Mouse (Mus musculus) liver, adult 2 months (tissue): Measurements from ENCODE around the gene Taf6. TPM values are rescaled to one million over a fixed set of nuclear protein-coding genes. Genes with fewer than 3 reads are reported as not detected.

Experiments used
- DNase-seq: peaks from one replicate; pipeline ENCODE4 v3.0.0-alpha.2; 2011; ENCODE audit warnings: low read depth, low spot score; ENCODE audit errors: extremely low read depth
- H3K27ac ChIP-seq: fragments of 200-500 bp; replicated peaks from 2 replicates; pipeline ENCODE4 v1.5.1; 2012; ENCODE audit warnings: low read depth, mild to moderate bottlenecking, control low read depth, inconsistent platforms, low read length; ENCODE audit not compliant: insufficient read depth
- H3K27me3 ChIP-seq: fragments of 200-500 bp; 2 replicates; pipeline ENCODE4 v1.6.1; 2012; ENCODE audit warnings: mild to moderate bottlenecking, moderate library complexity, low read length, inconsistent platforms; ENCODE audit not compliant: control insufficient read depth, insufficient read depth
- H3K36me3 ChIP-seq: fragments of 200-500 bp; 2 replicates; pipeline ENCODE4 v1.6.1; 2012; ENCODE audit warnings: low read length, inconsistent platforms; ENCODE audit not compliant: control insufficient read depth, insufficient read depth
- H3K4me1 ChIP-seq: fragments of 200-500 bp; 2 replicates; pipeline ENCODE4 v1.6.1; 2011; ENCODE audit warnings: low read length; ENCODE audit not compliant: control insufficient read depth, insufficient read depth
- H3K4me3 ChIP-seq: fragments of 200-500 bp; 2 replicates; pipeline ENCODE4 v1.5.1; 2011; ENCODE audit warnings: low read depth, mild to moderate bottlenecking, control low read depth, low read length, moderate library complexity; ENCODE audit not compliant: insufficient read depth
- H3K79me2 ChIP-seq: fragments of 200-500 bp; 2 replicates; pipeline ENCODE4 v1.6.1; 2012; ENCODE audit warnings: inconsistent platforms, mild to moderate bottlenecking, low read length, moderate library complexity; ENCODE audit not compliant: control insufficient read depth, insufficient read depth
- H3K9ac ChIP-seq: fragments of 200-500 bp; 2 replicates; pipeline ENCODE4 v1.6.1; 2012; ENCODE audit warnings: low read depth, mild to moderate bottlenecking, control low read depth, inconsistent platforms, low read length
- CTCF ChIP-seq: fragments of 200-500 bp; IDR thresholded peaks from 2 replicates; pipeline ENCODE4 v1.5.1; 2011; ENCODE audit warnings: low read depth, low read length, control low read depth
- POLR2A ChIP-seq: fragments of 200-500 bp; IDR thresholded peaks from 2 replicates; pipeline ENCODE4 v1.6.1; 2011; ENCODE audit warnings: low read length, control low read depth; ENCODE audit not compliant: insufficient read depth; ENCODE audit errors: extremely low read depth
- WGBS: fragments of 180-500 bp; shearing (Covaris S2); methylation state at CpG from one replicate; pipeline ENCODE4 v1.1.7; 2018; 5-methylcytosine and 5-hydroxymethylcytosine counted together
- polyA plus RNA-seq: library from polyadenylated mRNA; depleted of rRNA; stranded (reverse); fragments of >200 nt; gene quantifications from 2 replicates; pipeline ENCODE4 v1.2.3, GENCODE M21; 2012; rRNA removed
- total RNA-seq: library from RNA; depleted of rRNA; stranded (reverse); fragments of >200 nt; gene quantifications from 2 replicates; pipeline ENCODE4 v1.2.3, GENCODE M21; 2014; rRNA removed

The Taf6 gene
- 14.2 and 14.9 TPM in 2 replicates for total RNA-seq
- 29.9 and 32.7 TPM in 2 replicates for polyA plus RNA-seq

DNA sequence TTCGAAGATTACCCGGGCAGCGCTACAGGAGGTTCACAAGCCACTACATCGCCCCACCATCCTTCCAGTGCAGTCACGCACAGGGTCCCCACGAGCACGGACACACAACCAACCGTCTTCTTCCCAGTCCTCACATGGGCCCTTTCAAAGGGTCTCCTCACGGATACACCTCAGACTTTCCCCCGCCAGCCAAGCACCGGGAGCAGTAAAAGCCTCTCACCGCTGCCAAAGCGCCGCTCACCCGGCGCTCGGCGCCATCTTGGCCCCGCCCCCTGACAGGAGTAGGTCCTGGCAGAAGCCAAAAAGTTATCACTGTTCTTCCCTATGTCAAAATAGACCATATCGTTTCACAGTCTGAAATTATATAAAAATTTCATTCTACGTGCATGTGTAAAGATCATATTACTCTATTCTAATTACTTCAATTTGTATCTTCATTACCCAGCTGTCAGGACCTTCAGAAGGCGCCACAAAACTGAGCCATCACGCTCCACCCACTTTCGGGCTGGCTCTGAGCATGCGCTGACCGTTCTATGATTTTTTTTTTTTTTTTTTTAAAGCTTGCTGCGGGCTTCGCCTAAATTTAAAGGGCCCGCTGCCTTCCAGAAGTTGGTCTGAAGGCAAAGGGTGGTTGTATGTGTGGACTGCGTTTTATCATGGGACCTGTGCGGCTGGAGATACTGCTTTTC lies at the start of gene Taf6, which contains the start of gene Cnpy4:
Gene Taf6 (minus strand): TSS at position 502 of the 689 bp plus-strand sequence.
Gene Cnpy4 (plus strand): TSS at position 536 of the 689 bp plus-strand sequence.
- Histone ChIP-seq H3K27ac (peak within 1 kb of the TSS; percentile 91), H3K36me3 (no peaks in the 10 kb centered on the region), H3K4me1 (peaks cover 5% of the 10 kb centered on the region), H3K4me3 (peak within 1 kb of the TSS; percentile 65), H3K9ac (peak within 1 kb of the TSS; percentile 87), H3K79me2 (no peaks in the 10 kb centered on the region), H3K27me3 (no peaks in the 10 kb centered on the region)
- under 1% methylated on average over 31 of the region's 31 CpGs for WGBS
- TF ChIP-seq CTCF (no peak), POLR2A (peak; percentile 88)
- DNase-seq: peak; percentile 85

- Histone ChIP-seq H3K27ac (no peak overlapping the region), H3K4me3 (no peak overlapping the region), H3K4me1 (no peaks in the 10 kb centered on the region), H3K9ac (no peak overlapping the region), H3K27me3 (no peaks in the 10 kb centered on the region), H3K79me2 (no peaks in the 10 kb centered on the region), H3K36me3 (no peaks in the 10 kb centered on the region)
- DNase-seq: no peak
- no peak for TF ChIP-seq POLR2A
- no peak for TF ChIP-seq CTCF
Measured at GRCm38 (mm10) chr5:138234224-138234623, 47.0 kb upstream of the Taf6 start.

DNA sequence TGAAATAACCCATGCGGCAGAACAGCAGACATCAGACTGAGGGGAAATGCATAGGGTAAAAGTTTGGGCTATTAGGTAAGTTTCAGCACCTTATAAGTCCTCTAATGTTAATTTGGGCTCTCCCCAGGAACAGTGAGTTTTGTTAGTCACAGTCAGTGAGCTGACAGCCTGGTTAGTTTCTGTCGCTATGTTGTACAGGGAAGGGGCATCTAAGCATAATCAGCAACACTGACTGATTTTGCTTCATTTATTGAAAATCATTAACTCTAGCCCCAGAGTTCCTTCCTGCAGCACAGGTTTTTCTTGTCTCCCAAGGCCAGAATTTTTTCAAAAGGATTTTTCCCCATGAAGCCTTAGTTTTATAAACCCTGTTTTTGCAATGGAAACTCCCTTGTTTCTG lies 46.5 kb upstream of the Taf6 start:
- Histone ChIP-seq H3K4me1 (no peaks in the 10 kb centered on the region), H3K27me3 (no peaks in the 10 kb centered on the region), H3K27ac (no peak overlapping the region), H3K36me3 (no peaks in the 10 kb centered on the region), H3K79me2 (no peaks in the 10 kb centered on the region), H3K9ac (no peak overlapping the region), H3K4me3 (no peak overlapping the region)
- TF ChIP-seq POLR2A (no peak), CTCF (no peak)
- no peak for DNase-seq
- WGBS: 92% methylated on average over 2 of the region's 2 CpGs

GRCm38 (mm10) chr5:138229511-138229910 lies 42.3 kb upstream of the Taf6 start:
- TF ChIP-seq POLR2A (no peak), CTCF (no peak)
- Histone ChIP-seq H3K27ac (no peak overlapping the region), H3K4me1 (no peaks in the 10 kb centered on the region), H3K36me3 (no peaks in the 10 kb centered on the region), H3K9ac (no peak overlapping the region), H3K4me3 (no peak overlapping the region), H3K79me2 (no peaks in the 10 kb centered on the region), H3K27me3 (no peaks in the 10 kb centered on the region)
- DNase-seq: no peak
- 81% methylated on average over 3 of the region's 3 CpGs for WGBS

GRCm38 (mm10) chr5:138228026-138228425 lies 40.8 kb upstream of the Taf6 start:
- no peak overlapping the region for H3K4me3 ChIP-seq
- peak; percentile 16 for DNase-seq
- H3K27me3 ChIP-seq: no peaks in the 10 kb centered on the region
- H3K4me1 ChIP-seq: no peaks in the 10 kb centered on the region
- 49% methylated on average over 3 of the region's 3 CpGs for WGBS
- H3K36me3 ChIP-seq: no peaks in the 10 kb centered on the region
- H3K27ac ChIP-seq: no peak overlapping the region
- no peak overlapping the region for H3K9ac ChIP-seq
- H3K79me2 ChIP-seq: no peaks in the 10 kb centered on the region
- TF ChIP-seq POLR2A (no peak), CTCF (peak; percentile 78)

DNA sequence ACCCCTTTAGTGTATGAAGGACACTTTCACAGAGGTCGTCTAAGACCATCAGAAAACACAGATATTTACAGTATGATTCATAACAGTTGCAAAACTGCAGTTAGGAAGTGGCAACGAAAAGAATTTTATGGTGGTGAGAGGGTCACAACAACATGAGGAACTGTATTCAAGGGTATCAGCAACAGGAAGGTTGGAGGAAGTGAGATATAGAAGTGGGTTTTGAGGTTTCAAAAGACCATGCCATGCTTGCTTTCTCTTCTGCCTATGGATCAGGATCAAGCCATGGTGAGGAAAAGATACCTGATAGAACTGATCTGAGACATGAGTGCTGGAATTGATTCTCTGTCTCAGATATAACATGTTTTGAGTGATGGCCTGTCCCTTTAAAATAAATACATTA lies 40.1 kb upstream of the Taf6 start:
- Histone ChIP-seq H3K27me3 (no peaks in the 10 kb centered on the region), H3K36me3 (no peaks in the 10 kb centered on the region), H3K9ac (no peak overlapping the region), H3K4me3 (no peak overlapping the region), H3K27ac (no peak overlapping the region), H3K79me2 (no peaks in the 10 kb centered on the region), H3K4me1 (no peaks in the 10 kb centered on the region)
- peak; percentile 8 for DNase-seq
- 59% methylated on average over 2 of the region's 2 CpGs for WGBS
- TF ChIP-seq POLR2A: no peak
- TF ChIP-seq CTCF: no peak
